Mouse (Mus musculus): ENCODE data around the gene Pfn1. TPM values are rescaled to one million over a fixed set of nuclear protein-coding genes. Genes with fewer than 3 reads are reported as not detected.

Gene Pfn1
- polyA plus RNA-seq, 1 experiment from 2014 or later, result 2,189 TPM

- peaks cover 11% of the 10 kb centered on the region for H3K36me3 ChIP-seq (ENCODE audit: control insufficient read depth, insufficient read depth, low read length)
- H3K9me3 ChIP-seq (ENCODE audit: control insufficient read depth, low read length), result no peaks in the 10 kb centered on the region
- peak overlapping the region; percentile 87 for H3K4me2 ChIP-seq (ENCODE audit: low read depth, low read length)
- H3K4me1 ChIP-seq (replicated peaks; ENCODE audit: control insufficient read depth, insufficient read depth, low read length), result peaks cover 13% of the 10 kb centered on the region; the same call in 1 of the 2 replicates
- peak; percentile 95 for ATAC-seq (ENCODE audit: low read depth)
- H3K4me3 ChIP-seq (ENCODE audit: low read length), result peak overlapping the region; percentile 49
- H3K9ac ChIP-seq (ENCODE audit: low read length), result peak overlapping the region; percentile 68
- WGBS, result 1% methylated on average over 17 of the region's 17 CpGs
- H3K27ac ChIP-seq (ENCODE audit: low read length), result peak overlapping the region; percentile 14; the same call in 1 of the 2 replicates
- no peaks in the 10 kb centered on the region; the same call in 1 of the 2 replicates for H3K27me3 ChIP-seq (ENCODE audit: control insufficient read depth, insufficient read depth, low read depth, low read length)
These were observed 39.4 kb downstream of the Pfn1 start for GRCm38 (mm10) chr11:70615074-70615473.

- 69% methylated on average over 7 of the region's 7 CpGs for WGBS
- H3K4me1 ChIP-seq (replicated peaks; ENCODE audit: control insufficient read depth, insufficient read depth, low read length), result peaks cover 13% of the 10 kb centered on the region; the same call in 1 of the 2 replicates
- peaks cover 25% of the 10 kb centered on the region for H3K36me3 ChIP-seq (ENCODE audit: control insufficient read depth, insufficient read depth, low read length)
- H3K27me3 ChIP-seq (ENCODE audit: control insufficient read depth, insufficient read depth, low read depth, low read length), result no peaks in the 10 kb centered on the region; the same call in 1 of the 2 replicates
- no peak overlapping the region for H3K27ac ChIP-seq (ENCODE audit: low read length)
- no peak for ATAC-seq (ENCODE audit: low read depth)
- H3K4me3 ChIP-seq (ENCODE audit: low read length), result no peak overlapping the region
- H3K4me2 ChIP-seq (ENCODE audit: low read depth, low read length), result no peak overlapping the region
- H3K9ac ChIP-seq (ENCODE audit: low read length), result no peak overlapping the region
- H3K9me3 ChIP-seq (ENCODE audit: control insufficient read depth, low read length), result no peaks in the 10 kb centered on the region
These were observed 41.9 kb downstream of the Pfn1 start for GRCm38 (mm10) chr11:70612505-70612904.

GRCm38 (mm10) chr11:70610752-70611151 lies 43.7 kb downstream of the Pfn1 start:
- WGBS, result 85% methylated on average over 4 of the region's 4 CpGs
- no peak for ATAC-seq (ENCODE audit: low read depth)
- Histone ChIP-seq H3K4me1 (replicated peaks; ENCODE audit: control insufficient read depth, insufficient read depth, low read length) (peaks cover 13% of the 10 kb centered on the region; the same call in 1 of the 2 replicates), H3K9me3 (ENCODE audit: control insufficient read depth, low read length) (no peaks in the 10 kb centered on the region), H3K4me3 (ENCODE audit: low read length) (no peak overlapping the region), H3K27ac (ENCODE audit: low read length) (no peak overlapping the region), H3K4me2 (ENCODE audit: low read depth, low read length) (no peak overlapping the region), H3K9ac (ENCODE audit: low read length) (no peak overlapping the region), H3K36me3 (ENCODE audit: control insufficient read depth, insufficient read depth, low read length) (peaks cover 33% of the 10 kb centered on the region), H3K27me3 (ENCODE audit: control insufficient read depth, insufficient read depth, low read depth, low read length) (no peaks in the 10 kb centered on the region)

- H3K4me2 ChIP-seq (ENCODE audit: low read depth, low read length), result no peak overlapping the region
- WGBS, result 88% methylated on average over 26 of the region's 26 CpGs
- H3K36me3 ChIP-seq (ENCODE audit: control insufficient read depth, insufficient read depth, low read length), result peaks cover 42% of the 10 kb centered on the region
- H3K4me3 ChIP-seq (ENCODE audit: low read length), result no peak overlapping the region
- no peak for ATAC-seq (ENCODE audit: low read depth)
- no peaks in the 10 kb centered on the region for H3K27me3 ChIP-seq (ENCODE audit: control insufficient read depth, insufficient read depth, low read depth, low read length)
- no peak overlapping the region for H3K27ac ChIP-seq (ENCODE audit: low read length)
- H3K9me3 ChIP-seq (ENCODE audit: control insufficient read depth, low read length), result no peaks in the 10 kb centered on the region
- no peak overlapping the region for H3K9ac ChIP-seq (ENCODE audit: low read length)
- no peaks in the 10 kb centered on the region for H3K4me1 ChIP-seq (replicated peaks; ENCODE audit: control insufficient read depth, insufficient read depth, low read length)
These were observed 45.9 kb downstream of the Pfn1 start for GRCm38 (mm10) chr11:70608381-70609066.

GRCm38 (mm10) chr11:70607611-70608010 lies 46.8 kb downstream of the Pfn1 start:
- H3K4me1 ChIP-seq (replicated peaks; ENCODE audit: control insufficient read depth, insufficient read depth, low read length), result no peaks in the 10 kb centered on the region
- no peak overlapping the region for H3K4me3 ChIP-seq (ENCODE audit: low read length)
- WGBS, result 87% methylated on average over 9 of the region's 9 CpGs
- no peak overlapping the region for H3K27ac ChIP-seq (ENCODE audit: low read length)
- H3K9me3 ChIP-seq (ENCODE audit: control insufficient read depth, low read length), result no peaks in the 10 kb centered on the region
- no peak overlapping the region for H3K4me2 ChIP-seq (ENCODE audit: low read depth, low read length)
- no peaks in the 10 kb centered on the region for H3K27me3 ChIP-seq (ENCODE audit: control insufficient read depth, insufficient read depth, low read depth, low read length)
- H3K9ac ChIP-seq (ENCODE audit: low read length), result no peak overlapping the region
- H3K36me3 ChIP-seq (ENCODE audit: control insufficient read depth, insufficient read depth, low read length), result peaks cover 37% of the 10 kb centered on the region
- no peak for ATAC-seq (ENCODE audit: low read depth)

GRCm38 (mm10) chr11:70606717-70607116 lies 47.7 kb downstream of the Pfn1 start:
- Histone ChIP-seq H3K4me1 (replicated peaks; ENCODE audit: control insufficient read depth, insufficient read depth, low read length) (no peaks in the 10 kb centered on the region), H3K27me3 (ENCODE audit: control insufficient read depth, insufficient read depth, low read depth, low read length) (no peaks in the 10 kb centered on the region), H3K9ac (ENCODE audit: low read length) (no peak overlapping the region), H3K9me3 (ENCODE audit: control insufficient read depth, low read length) (no peaks in the 10 kb centered on the region), H3K36me3 (ENCODE audit: control insufficient read depth, insufficient read depth, low read length) (peaks cover 36% of the 10 kb centered on the region), H3K4me3 (ENCODE audit: low read length) (no peak overlapping the region), H3K4me2 (ENCODE audit: low read depth, low read length) (no peak overlapping the region), H3K27ac (ENCODE audit: low read length) (no peak overlapping the region)
- 73% methylated on average over 12 of the region's 12 CpGs for WGBS
- ATAC-seq (ENCODE audit: low read depth), result no peak

- Histone ChIP-seq H3K4me1 (replicated peaks; ENCODE audit: control insufficient read depth, insufficient read depth, low read length) (no peaks in the 10 kb centered on the region), H3K27me3 (ENCODE audit: control insufficient read depth, insufficient read depth, low read depth, low read length) (no peaks in the 10 kb centered on the region), H3K9ac (ENCODE audit: low read length) (no peak overlapping the region), H3K4me2 (ENCODE audit: low read depth, low read length) (no peak overlapping the region), H3K9me3 (ENCODE audit: control insufficient read depth, low read length) (no peaks in the 10 kb centered on the region), H3K4me3 (ENCODE audit: low read length) (no peak overlapping the region), H3K36me3 (ENCODE audit: control insufficient read depth, insufficient read depth, low read length) (peaks cover 32% of the 10 kb centered on the region), H3K27ac (ENCODE audit: low read length) (no peak overlapping the region)
- 58% methylated on average over 14 of the region's 14 CpGs for WGBS
- ATAC-seq (ENCODE audit: low read depth), result peak; percentile 37
These were observed 49.3 kb downstream of the Pfn1 start for GRCm38 (mm10) chr11:70605024-70605566.

Other genes with a start within 250 kb of the Pfn1 start
- gene Pelp1, start 244.6 kb downstream of the Pfn1 start, polyA plus RNA-seq (2015; fragmentation: Nextera tagmentation; extraction: Ambion mirVana), result 36.3 and 37.3 TPM in 2 replicates
- 14.1 and 15.0 TPM in 2 replicates for gene Arrb2, start 222.0 kb downstream of the Pfn1 start, polyA plus RNA-seq (2015; fragmentation: Nextera tagmentation; extraction: Ambion mirVana)
- gene Med11, start 202.7 kb downstream of the Pfn1 start, polyA plus RNA-seq (2015; fragmentation: Nextera tagmentation; extraction: Ambion mirVana), result 39.8 and 43.7 TPM in 2 replicates
- gene Zmynd15, start 195.2 kb downstream of the Pfn1 start, polyA plus RNA-seq (2015; fragmentation: Nextera tagmentation; extraction: Ambion mirVana), result 0.48 and 1.0 TPM in 2 replicates
- 7.5 and 8.3 TPM in 2 replicates for gene Cxcl16, start 194.7 kb downstream of the Pfn1 start, polyA plus RNA-seq (2015; fragmentation: Nextera tagmentation; extraction: Ambion mirVana)
- gene Tm4sf5, start 149.4 kb downstream of the Pfn1 start, polyA plus RNA-seq (2015; fragmentation: Nextera tagmentation; extraction: Ambion mirVana), result 1.9 and 2.0 TPM in 2 replicates
- 0.34 and 0.72 TPM in 2 replicates for gene Vmo1, start 140.0 kb downstream of the Pfn1 start, polyA plus RNA-seq (2015; fragmentation: Nextera tagmentation; extraction: Ambion mirVana)
- 0.54 and 0.73 TPM in 2 replicates for gene Gltpd2, start 135.4 kb downstream of the Pfn1 start, polyA plus RNA-seq (2015; fragmentation: Nextera tagmentation; extraction: Ambion mirVana)
- gene Psmb6, start 129.3 kb downstream of the Pfn1 start, polyA plus RNA-seq (2015; fragmentation: Nextera tagmentation; extraction: Ambion mirVana), result 711 and 738 TPM in 2 replicates
- gene Gm40193, start 121.7 kb downstream of the Pfn1 start, polyA plus RNA-seq (2015; fragmentation: Nextera tagmentation; extraction: Ambion mirVana), result not detected in 2 replicates
- gene Pld2, start 114.6 kb downstream of the Pfn1 start, polyA plus RNA-seq (2015; fragmentation: Nextera tagmentation; extraction: Ambion mirVana), result 12.5 and 13.1 TPM in 2 replicates
- 10.3 and 10.5 TPM in 2 replicates for gene Mink1, start 91.8 kb downstream of the Pfn1 start, polyA plus RNA-seq (2015; fragmentation: Nextera tagmentation; extraction: Ambion mirVana)
- not detected in 2 replicates for gene 4930544D05Rik, start 38.8 kb downstream of the Pfn1 start, polyA plus RNA-seq (2015; fragmentation: Nextera tagmentation; extraction: Ambion mirVana)
- 0.33 TPM in 1 of 2 replicates, not detected in the other for gene Chrne, start 35.4 kb downstream of the Pfn1 start, polyA plus RNA-seq (2015; fragmentation: Nextera tagmentation; extraction: Ambion mirVana)
- 0.35 and 0.50 TPM in 2 replicates for gene Gp1ba, start 15.5 kb downstream of the Pfn1 start, polyA plus RNA-seq (2015; fragmentation: Nextera tagmentation; extraction: Ambion mirVana)
- 129 and 134 TPM in 2 replicates for gene Rnf167, start 7.4 kb downstream of the Pfn1 start, polyA plus RNA-seq (2015; fragmentation: Nextera tagmentation; extraction: Ambion mirVana)
- gene Slc25a11, start 7.2 kb downstream of the Pfn1 start, polyA plus RNA-seq (2015; fragmentation: Nextera tagmentation; extraction: Ambion mirVana), result 156 and 171 TPM in 2 replicates
- gene Eno3, start 2.6 kb upstream of the Pfn1 start, polyA plus RNA-seq (2015; fragmentation: Nextera tagmentation; extraction: Ambion mirVana), result 37.9 and 56.8 TPM in 2 replicates
- 159 and 172 TPM in 2 replicates for gene Spag7, start 14.8 kb upstream of the Pfn1 start, polyA plus RNA-seq (2015; fragmentation: Nextera tagmentation; extraction: Ambion mirVana)
- gene Camta2, start 33.5 kb upstream of the Pfn1 start, polyA plus RNA-seq (2015; fragmentation: Nextera tagmentation; extraction: Ambion mirVana), result 14.8 and 15.6 TPM in 2 replicates
- gene Inca1, start 45.5 kb upstream of the Pfn1 start, polyA plus RNA-seq (2015; fragmentation: Nextera tagmentation; extraction: Ambion mirVana), result 1.5 and 1.9 TPM in 2 replicates
- 3.2 and 3.4 TPM in 2 replicates for gene Kif1c, start 45.9 kb upstream of the Pfn1 start, polyA plus RNA-seq (2015; fragmentation: Nextera tagmentation; extraction: Ambion mirVana)
- 4.9 and 5.7 TPM in 2 replicates for gene Zfp3, start 109.6 kb upstream of the Pfn1 start, polyA plus RNA-seq (2015; fragmentation: Nextera tagmentation; extraction: Ambion mirVana)
- 0.20 and 0.35 TPM in 2 replicates for gene Scimp, start 157.9 kb upstream of the Pfn1 start, polyA plus RNA-seq (2015; fragmentation: Nextera tagmentation; extraction: Ambion mirVana)
- gene Rabep1, start 190.1 kb upstream of the Pfn1 start, polyA plus RNA-seq (2015; fragmentation: Nextera tagmentation; extraction: Ambion mirVana), result 30.0 and 30.2 TPM in 2 replicates